Comparison of ENCODE assay signal across 14 mouse cellular contexts in genomic region chr1:38848451-38849289, GRCm38 (mm10). TPM values are rescaled to one million over a fixed set of nuclear protein-coding genes. Genes with fewer than 3 reads are reported as not detected.
DNase-seq lines count a peak whose midpoint lies in the region; ATAC-seq and TF ChIP-seq lines count a peak whose summit lies in the region.
"Had no signal": no experiment of that assay in that cellular context is flagged by ENCODE, and none has a peak within 500 bp of the region (broad histone marks: within the 10 kb centered on the region; RNA-seq: fewer than 3 reads in every experiment).

No protein-coding gene starts in this region.

- peak overlapping the region; percentile 56 for H3K4me2 ChIP-seq in forebrain, embryonic 13.5 days
- peak overlapping the region; percentile 51 for H3K4me2 ChIP-seq in neural tube, embryonic 13.5 days
- H3K4me2 ChIP-seq: embryonic facial prominence, embryonic 13.5 days had no signal

- no peak overlapping the region for H3K4me3 ChIP-seq in forebrain, embryonic 13.5 days
- H3K4me3 ChIP-seq in layer of hippocampus, adult 2 months = peak overlapping the region; percentile 45
- H3K4me3 ChIP-seq in neural tube, embryonic 13.5 days = no peak overlapping the region
- H3K4me3 ChIP-seq: embryonic facial prominence, embryonic 13.5 days; heart, adult 2 months had no signal

- peaks cover 25% of the 10 kb centered on the region for H3K4me1 ChIP-seq in forebrain, embryonic 13.5 days
- peaks cover 31% of the 10 kb centered on the region for H3K4me1 ChIP-seq in neural tube, embryonic 13.5 days (replicated peaks)
- H3K4me1 ChIP-seq: embryonic facial prominence, embryonic 13.5 days had no signal

- no peaks in the 10 kb centered on the region for H3K36me3 ChIP-seq in forebrain, embryonic 13.5 days (ENCODE audit: poor library complexity, severe bottlenecking)
- no peaks in the 10 kb centered on the region for H3K36me3 ChIP-seq in neural tube, embryonic 13.5 days
- H3K36me3 ChIP-seq: embryonic facial prominence, embryonic 13.5 days had no signal

- no peak overlapping the region for H3K9ac ChIP-seq in forebrain, embryonic 13.5 days
- H3K9ac ChIP-seq in neural tube, embryonic 13.5 days = no peak overlapping the region; the same call in 1 of the 2 replicates
- H3K9ac ChIP-seq: embryonic facial prominence, embryonic 13.5 days had no signal

- no peak for TF ChIP-seq CTCF in layer of hippocampus, adult 2 months (conservative IDR thresholded peaks at IDR 0.05)

- 33% methylated on average over 2 of the region's 2 CpGs for WGBS in forebrain, embryonic 13.5 days
- 11% methylated on average over 2 of the region's 2 CpGs for WGBS in neural tube, embryonic 13.5 days

- peak; percentile 18 to 74 for DNase-seq in layer of hippocampus, adult 18-20 months (ENCODE audit: low spot score in 2 of 2)
- DNase-seq in layer of hippocampus, postnatal 25 days (ENCODE audit: extremely low spot score in 1 of 2, low spot score in 1 of 2) = no peak
- peak in 1 of 2 experiments; percentile 57 for DNase-seq in layer of hippocampus, adult 2 months (ENCODE audit: low spot score in 2 of 2)
- DNase-seq in spleen, adult 12 weeks (ENCODE audit: low spot score) = no peak
- DNase-seq: heart, adult 2 months; kidney, adult 18-20 months; kidney, postnatal 4 days; lung, adult 18-20 months had no signal

- ATAC-seq in forebrain, embryonic 13.5 days = peak; percentile 59
- ATAC-seq in neural tube, embryonic 13.5 days (ENCODE audit: low read depth) = peak; percentile 45; the same call in 1 of the 2 replicates
- no peak for ATAC-seq in megakaryocyte-erythroid progenitor cell, adult 5-6 weeks (replicated peaks; ENCODE audit: low FRiP score, low TSS enrichment, poor library complexity, severe bottlenecking)
- ATAC-seq in activated CD4-positive, CD25-positive, alpha-beta regulatory T cell, adult 4 months = no peak

- peaks cover 12% of the 10 kb centered on the region; the same call in 1 of the 2 replicates for H3K27me3 ChIP-seq in forebrain, embryonic 13.5 days
- H3K27me3 ChIP-seq in neural tube, embryonic 13.5 days = peaks cover 52% of the 10 kb centered on the region
- H3K27me3 ChIP-seq: embryonic facial prominence, embryonic 13.5 days had no signal

- H3K9me3 ChIP-seq in forebrain, embryonic 13.5 days (replicated peaks) = no peaks in the 10 kb centered on the region
- no peaks in the 10 kb centered on the region for H3K9me3 ChIP-seq in neural tube, embryonic 13.5 days
- H3K9me3 ChIP-seq: embryonic facial prominence, embryonic 13.5 days had no signal

- peak overlapping the region; percentile 31; the same call in 1 of the 2 replicates for H3K27ac ChIP-seq in forebrain, embryonic 13.5 days
- H3K27ac ChIP-seq in layer of hippocampus, adult 2 months = peak overlapping the region; percentile 81
- peak overlapping the region; percentile 82; the same call in 1 of the 2 replicates for H3K27ac ChIP-seq in neural tube, embryonic 13.5 days (replicated peaks)
- H3K27ac ChIP-seq: embryonic facial prominence, embryonic 13.5 days; heart, adult 2 months; macrophage had no signal

RNA-seq across cellular contexts. Expression of gene Lonrf2, which starts 12.2 kb away (rescaled TPM):
- total RNA-seq in layer of hippocampus, adult 18-20 months (2021) = 100 to 1,000 TPM; 106 to 110 TPM
- 100 to 1,000 TPM; 104 to 107 TPM for total RNA-seq in layer of hippocampus, postnatal 25 days (2021)
- 6.9 and 7.0 TPM in 2 replicates for polyA plus RNA-seq in forebrain, embryonic 13.5 days (2015; fragmentation: Nextera tagmentation; extraction: Ambion mirVana)
- total RNA-seq in layer of hippocampus, adult 2 months (2021) = 100 to 1,000 TPM; 106 to 109 TPM
- 13.8 and 14.5 TPM in 2 replicates for polyA plus RNA-seq in neural tube, embryonic 13.5 days (2015; fragmentation: Nextera tagmentation; extraction: Ambion mirVana)
- 0.79 and 2.3 TPM in 2 replicates for total RNA-seq in megakaryocyte-erythroid progenitor cell, adult 5-6 weeks (2014; fragmentation: Nextera tagmentation)
- total RNA-seq in megakaryocyte-erythroid progenitor cell, adult 5-6 weeks (2017) = 0.30 and 1.8 TPM in 2 replicates
- not detected for polyA plus RNA-seq in activated CD4-positive, CD25-positive, alpha-beta regulatory T cell, adult 4 months (2017; shearing (Covaris generic))
- polyA plus RNA-seq: macrophage had no signal

RNA-seq across cellular contexts. Expression of gene Chst10, which starts 49.3 kb away (rescaled TPM):
- total RNA-seq in layer of hippocampus, adult 18-20 months (2021) = 10 to 100 TPM; 49.6 to 53.3 TPM
- 10 to 100 TPM; 53.7 to 55.4 TPM for total RNA-seq in layer of hippocampus, postnatal 25 days (2021)
- 30.5 and 33.8 TPM in 2 replicates for polyA plus RNA-seq in forebrain, embryonic 13.5 days (2015; fragmentation: Nextera tagmentation; extraction: Ambion mirVana)
- total RNA-seq in layer of hippocampus, adult 2 months (2021) = 10 to 100 TPM; 52.6 to 56.3 TPM
- polyA plus RNA-seq in neural tube, embryonic 13.5 days (2015; fragmentation: Nextera tagmentation; extraction: Ambion mirVana) = 39.5 and 40.3 TPM in 2 replicates
- total RNA-seq in megakaryocyte-erythroid progenitor cell, adult 5-6 weeks (2014; fragmentation: Nextera tagmentation) = 10.0 and 12.8 TPM in 2 replicates
- total RNA-seq in megakaryocyte-erythroid progenitor cell, adult 5-6 weeks (2017) = 1.2 and 1.4 TPM in 2 replicates
- polyA plus RNA-seq in activated CD4-positive, CD25-positive, alpha-beta regulatory T cell, adult 4 months (2017; shearing (Covaris generic)) = 10 to 100 TPM; 21.9 to 32.7 TPM

Comparison
In these comparisons a context has a peak if more than half of its experiments do, and no peak if none do; other contexts are left out.
1. DNase-seq: peak in layer of hippocampus, adult 18-20 months (2 of 2); none in layer of hippocampus, postnatal 25 days (0 of 2) and spleen, adult 12 weeks (single experiment).
2. ATAC-seq: peak in forebrain, embryonic 13.5 days (single experiment) and neural tube, embryonic 13.5 days (single experiment); none in megakaryocyte-erythroid progenitor cell, adult 5-6 weeks (single experiment) and activated CD4-positive, CD25-positive, alpha-beta regulatory T cell, adult 4 months (single experiment).
3. H3K27ac ChIP-seq: peak in every context shown above with its lines; median percentile 82 in neural tube, embryonic 13.5 days; 81 in layer of hippocampus, adult 2 months; 31 in forebrain, embryonic 13.5 days.
4. RNA of gene Lonrf2, which starts 12.2 kb away (total RNA-seq): 106 to 110 TPM in layer of hippocampus, adult 18-20 months, 106 to 109 TPM in layer of hippocampus, adult 2 months and 104 to 107 TPM in layer of hippocampus, postnatal 25 days; 0.30 to 2.3 TPM in megakaryocyte-erythroid progenitor cell, adult 5-6 weeks; every median in the first group is over 10 times any median in the second.